Mouse (Mus musculus): ENCODE measurements around the gene Arpc2. TPM values are rescaled to one million over a fixed set of nuclear protein-coding genes. Genes with fewer than 3 reads are reported as not detected.
"Not testable (repeated sequence)": the region's sequence is repeated elsewhere in the genome, so short reads cannot be mapped to it uniquely, and the experiment has no call there.

Arpc2 gene
- total RNA-seq, 2 experiments from 2014 or later: 249 to 278 TPM

DNA sequence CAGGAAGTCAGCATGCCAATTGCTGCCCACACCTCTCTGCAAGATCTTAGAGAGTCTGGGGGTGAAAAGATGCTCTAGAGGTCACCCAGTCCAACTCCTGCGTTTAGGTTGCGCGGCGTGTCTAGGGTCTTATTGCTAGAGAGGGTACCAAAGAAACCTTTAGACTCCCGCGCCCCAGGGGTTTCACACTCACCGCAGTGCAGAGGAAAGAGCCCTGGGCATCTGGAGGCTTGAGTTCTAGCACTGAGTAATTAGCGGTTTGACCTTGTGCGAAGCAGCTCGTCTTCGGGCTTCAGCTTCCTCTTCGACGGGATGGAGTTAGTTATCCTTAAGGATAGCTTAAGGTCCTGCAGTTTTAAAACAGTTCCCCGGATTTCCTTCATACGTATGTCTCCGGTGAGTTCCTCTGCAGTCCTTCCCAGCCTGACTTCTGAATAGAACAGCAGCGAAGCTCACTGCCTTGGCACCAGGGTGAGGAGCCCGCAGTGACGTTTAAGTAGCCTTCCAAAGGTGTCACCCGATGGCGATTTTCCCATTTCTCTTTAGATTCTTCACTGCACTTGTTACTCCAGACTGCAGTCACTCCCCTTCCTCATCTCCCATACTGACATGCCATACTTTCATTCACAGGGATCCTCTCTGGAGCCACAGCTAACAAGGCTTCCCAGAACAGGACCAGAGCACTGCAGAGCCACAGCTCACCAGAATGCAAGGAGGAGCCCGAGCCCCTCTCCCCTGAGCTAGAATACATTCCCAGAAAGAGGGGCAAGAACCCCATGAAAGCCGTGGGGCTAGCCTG is 49.5 kb downstream of the Arpc2 start:
- no peak for DNase-seq (ENCODE audit: extremely low spot score in 1 of 2, low spot score in 2 of 2)
- intact Hi-C loops (cut with DNase I): loop anchor here (5.0 kb wide), 2 partner anchors 77 to 167 kb away; partner anchors contain the start of gene Catip
- H3K4me3 ChIP-seq: peak overlapping the region; percentile 64

DNA sequence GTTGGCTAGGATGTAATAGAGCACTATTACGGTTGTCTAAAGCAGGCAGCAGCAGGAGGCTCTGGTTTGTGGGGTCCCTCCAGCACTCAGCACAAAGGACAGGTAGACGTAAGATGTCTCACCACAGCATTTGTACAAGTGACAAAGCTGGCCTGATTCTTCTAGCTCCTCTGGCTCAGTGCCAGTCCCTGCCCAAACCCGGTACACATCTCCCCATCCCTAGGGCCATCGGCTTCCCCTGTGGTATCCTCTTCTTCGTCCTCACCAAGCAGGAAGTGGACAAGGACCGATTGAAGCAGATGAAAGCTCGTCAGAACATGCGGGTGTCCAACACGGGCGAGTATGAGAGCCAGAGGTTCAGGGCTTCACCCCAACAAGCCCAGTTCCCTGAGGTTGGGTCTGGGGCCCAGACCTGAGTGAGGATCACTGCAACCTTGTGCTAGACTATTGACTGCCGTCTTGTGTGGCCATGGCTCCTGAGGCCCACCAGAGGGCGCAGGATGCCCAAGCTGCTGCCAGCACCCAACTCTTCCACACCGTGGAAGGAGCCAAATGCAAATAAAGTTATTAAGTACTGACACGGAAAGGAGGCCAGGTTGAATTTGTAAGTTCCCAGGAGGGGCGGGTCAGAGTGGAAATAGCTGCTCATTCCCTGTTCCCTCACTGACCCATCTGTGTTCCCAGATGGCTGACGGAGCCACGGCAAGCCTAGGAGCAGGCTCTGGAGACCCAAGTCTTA is 51.2 kb downstream of the Arpc2 start:
- H3K4me3 ChIP-seq; DNase-seq (ENCODE audit: extremely low spot score in 1 of 2, low spot score in 2 of 2); H3K27ac ChIP-seq: not testable (repeated sequence)
- intact Hi-C loops (cut with DNase I): loop anchor here (5.0 kb wide), 2 partner anchors 75 to 165 kb away; partner anchors contain the start of gene Catip
- TF ChIP-seq CTCF (IDR thresholded peaks at IDR 0.05): peak; percentile 50

More for the DNA sequence above, 49.5 kb downstream of the Arpc2 start:
- no peak for TF ChIP-seq CTCF (IDR thresholded peaks at IDR 0.05)
- H3K27ac ChIP-seq: peak overlapping the region; percentile 91

DNA sequence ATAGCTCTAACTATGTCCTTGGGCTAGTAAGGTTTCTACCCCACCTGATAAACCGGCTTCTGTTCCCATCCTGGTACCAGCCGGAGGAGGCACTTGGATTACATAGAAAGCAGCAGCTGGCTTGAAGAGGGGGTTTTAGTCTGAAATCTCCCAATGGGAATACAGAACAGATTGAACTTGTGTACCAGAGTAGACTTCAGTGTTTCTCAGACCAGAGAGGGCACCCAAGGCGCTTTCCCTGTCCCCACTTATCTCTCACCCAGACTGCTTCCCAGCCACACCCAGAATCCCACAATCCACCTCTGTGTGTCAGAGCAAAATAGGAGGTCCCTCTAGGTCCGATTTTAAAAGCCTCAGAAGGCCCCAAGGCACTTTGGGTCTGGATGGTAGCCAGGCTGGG is 52.4 kb downstream of the Arpc2 start:
- Histone ChIP-seq H3K27ac (no peak overlapping the region), H3K4me3 (no peak overlapping the region)
- no peak for TF ChIP-seq CTCF (IDR thresholded peaks at IDR 0.05)
- intact Hi-C loops (cut with DNase I): loop anchor here (5.0 kb wide), 2 partner anchors 74 to 164 kb away; partner anchors contain the start of gene Catip
- no peak for DNase-seq (ENCODE audit: extremely low spot score in 1 of 2, low spot score in 2 of 2)

DNA sequence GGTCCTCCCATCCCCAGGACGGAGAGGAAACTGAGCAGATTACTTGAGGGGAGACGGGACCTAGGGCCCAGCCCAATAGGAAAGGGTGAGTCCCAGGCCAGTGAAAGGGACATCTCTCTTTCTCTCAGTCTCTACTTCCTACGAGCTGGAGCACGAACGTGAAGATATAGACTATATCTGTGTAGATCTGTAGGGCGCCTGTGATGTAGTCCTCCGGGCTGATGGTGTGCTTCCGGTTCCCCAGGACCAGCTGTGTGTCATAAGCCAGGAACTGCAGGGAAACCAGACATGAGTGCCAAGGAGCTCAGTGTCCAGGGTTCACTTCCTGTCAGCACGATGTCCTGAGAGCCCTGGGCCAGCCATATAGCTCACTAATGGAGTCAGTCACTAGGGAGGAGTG is 53.4 kb downstream of the Arpc2 start:
- intact Hi-C loops (cut with DNase I): loop anchor here (5.0 kb wide), 2 partner anchors 73 to 163 kb away; partner anchors contain the start of gene Catip
- no peak for DNase-seq (ENCODE audit: extremely low spot score in 1 of 2, low spot score in 2 of 2)

DNA sequence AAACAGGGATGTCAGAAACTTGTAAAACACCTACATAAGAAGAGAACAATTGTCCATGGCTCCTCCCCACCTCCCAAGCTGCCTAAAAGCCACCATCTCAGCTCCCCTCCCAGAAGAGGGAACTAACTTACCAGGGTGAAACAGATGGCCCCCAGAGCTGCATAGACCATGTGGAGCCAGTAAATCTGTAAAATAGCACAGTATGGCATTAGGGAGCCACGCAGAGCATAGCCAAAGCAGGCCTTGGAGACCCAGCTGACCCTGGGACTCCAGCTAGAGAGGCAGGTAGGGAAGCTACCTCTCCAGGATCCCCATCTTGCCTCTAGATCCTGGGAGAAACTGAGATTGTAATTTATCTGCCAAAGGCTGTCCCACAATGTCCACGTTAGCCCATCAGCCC is 53.9 kb downstream of the Arpc2 start:
- no peak for TF ChIP-seq CTCF (IDR thresholded peaks at IDR 0.05)
- Histone ChIP-seq H3K27ac (no peak overlapping the region), H3K4me3 (no peak overlapping the region)
- no peak for DNase-seq (ENCODE audit: extremely low spot score in 1 of 2, low spot score in 2 of 2)
- intact Hi-C loops (cut with DNase I): loop anchor here (5.0 kb wide), 2 partner anchors 73 to 163 kb away; partner anchors contain the start of gene Catip

More for the DNA sequence above, 53.4 kb downstream of the Arpc2 start:
- no peak overlapping the region for H3K4me3 ChIP-seq
- H3K27ac ChIP-seq: no peak overlapping the region
- no peak for TF ChIP-seq CTCF (IDR thresholded peaks at IDR 0.05)

DNA sequence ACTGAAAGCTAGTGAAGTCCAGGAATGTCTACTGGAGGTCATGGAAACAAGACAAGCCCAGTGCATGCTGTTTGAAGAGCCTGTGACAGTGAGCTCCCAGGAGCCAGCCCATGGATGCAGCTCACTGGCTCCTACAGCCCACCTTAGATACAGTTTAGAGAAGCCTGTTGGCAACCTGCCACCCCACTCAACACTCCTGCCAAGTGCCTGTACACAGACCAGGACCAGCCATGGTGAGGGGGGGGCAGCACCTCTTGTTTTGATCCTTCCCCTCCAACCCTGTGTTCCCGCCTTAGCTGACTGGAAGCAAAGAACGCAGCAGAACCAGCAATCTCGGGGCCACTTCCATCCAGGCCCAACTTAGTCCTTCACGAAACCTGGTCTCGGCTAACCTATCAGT is 54.3 kb downstream of the Arpc2 start:
- intact Hi-C loops (cut with DNase I): no loop called here
- no peak for TF ChIP-seq CTCF (IDR thresholded peaks at IDR 0.05)
- peak overlapping the region; percentile 3; the same call in 1 of the 2 replicates for H3K27ac ChIP-seq

DNA sequence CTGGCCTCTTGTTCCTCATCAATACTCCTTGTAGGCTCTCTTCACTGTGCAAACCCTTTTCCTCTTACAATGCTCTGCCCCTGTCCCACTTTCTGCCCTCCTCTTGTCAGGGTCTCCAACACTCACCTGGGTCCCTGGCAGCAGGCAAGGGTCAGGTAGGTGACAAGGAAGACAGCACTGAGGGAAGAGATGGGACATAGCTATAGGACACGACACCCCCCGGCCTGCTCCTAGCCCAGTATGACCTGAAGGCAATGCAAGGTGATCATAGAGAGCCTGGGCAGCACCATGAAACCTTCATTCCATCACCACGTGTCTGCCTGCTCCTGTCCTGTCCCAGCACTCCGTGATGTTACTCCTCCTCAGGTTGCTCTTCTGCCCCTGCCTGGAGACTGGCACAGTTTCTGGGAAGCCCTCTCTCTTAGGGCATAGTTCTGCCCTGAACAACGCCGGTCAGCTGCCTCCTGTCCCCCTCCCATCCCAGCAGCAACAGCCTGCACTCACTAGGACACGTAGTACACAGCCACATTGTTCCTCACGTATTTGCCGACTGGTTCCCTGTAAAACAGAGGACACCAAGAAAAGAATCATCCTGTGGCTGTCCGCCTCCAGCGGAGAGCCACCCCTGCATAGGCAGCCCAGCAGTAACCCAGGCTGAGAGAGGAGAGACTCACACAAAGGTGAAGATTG is 56.6 kb downstream of the Arpc2 start:
- peak overlapping the region; percentile 44 for H3K27ac ChIP-seq
- intact Hi-C loops (cut with DNase I): no loop called here

More for the DNA sequence above, 54.3 kb downstream of the Arpc2 start:
- no peak overlapping the region for H3K4me3 ChIP-seq
- DNase-seq (ENCODE audit: extremely low spot score in 1 of 2, low spot score in 2 of 2): no peak

DNA sequence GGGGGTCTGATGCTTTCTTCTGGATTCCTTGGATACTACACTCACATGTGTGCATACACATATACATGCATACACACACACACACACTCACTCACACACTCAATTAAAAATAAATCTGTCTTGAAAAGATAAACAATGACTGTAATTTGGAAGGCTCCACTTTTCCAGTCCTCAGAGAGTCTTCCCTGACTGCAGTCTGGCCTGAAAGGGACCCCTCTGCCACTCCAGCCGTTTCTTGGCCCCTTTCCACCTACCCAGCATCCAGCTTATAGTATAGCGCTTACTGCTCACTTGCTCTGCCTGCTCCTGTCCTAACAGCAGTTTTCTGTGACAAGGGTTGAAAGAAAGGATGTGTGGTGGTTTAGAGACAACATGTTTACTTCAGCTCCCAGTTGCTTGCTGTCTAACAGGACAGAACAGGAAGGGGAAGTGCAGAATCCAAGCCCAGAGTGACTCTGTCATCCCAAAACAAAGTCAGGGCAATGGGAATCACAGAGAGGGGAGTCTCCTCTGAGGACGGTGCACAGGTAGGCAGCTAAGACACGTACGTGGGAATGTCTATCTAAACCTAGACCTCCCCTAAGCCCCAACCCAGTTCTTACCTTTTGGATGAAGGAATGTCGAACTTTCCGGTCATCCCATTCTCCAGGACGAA is 57.5 kb downstream of the Arpc2 start:
- Histone ChIP-seq H3K27ac (peak overlapping the region; percentile 63), H3K4me3 (no peak overlapping the region)
- DNase-seq (ENCODE audit: extremely low spot score in 1 of 2, low spot score in 2 of 2): no peak
- no peak for TF ChIP-seq CTCF (IDR thresholded peaks at IDR 0.05)
- intact Hi-C loops (cut with DNase I): no loop called here

More for the DNA sequence above, 56.6 kb downstream of the Arpc2 start:
- DNase-seq (ENCODE audit: extremely low spot score in 1 of 2, low spot score in 2 of 2): no peak
- no peak overlapping the region for H3K4me3 ChIP-seq
- TF ChIP-seq CTCF (IDR thresholded peaks at IDR 0.05): no peak

DNA sequence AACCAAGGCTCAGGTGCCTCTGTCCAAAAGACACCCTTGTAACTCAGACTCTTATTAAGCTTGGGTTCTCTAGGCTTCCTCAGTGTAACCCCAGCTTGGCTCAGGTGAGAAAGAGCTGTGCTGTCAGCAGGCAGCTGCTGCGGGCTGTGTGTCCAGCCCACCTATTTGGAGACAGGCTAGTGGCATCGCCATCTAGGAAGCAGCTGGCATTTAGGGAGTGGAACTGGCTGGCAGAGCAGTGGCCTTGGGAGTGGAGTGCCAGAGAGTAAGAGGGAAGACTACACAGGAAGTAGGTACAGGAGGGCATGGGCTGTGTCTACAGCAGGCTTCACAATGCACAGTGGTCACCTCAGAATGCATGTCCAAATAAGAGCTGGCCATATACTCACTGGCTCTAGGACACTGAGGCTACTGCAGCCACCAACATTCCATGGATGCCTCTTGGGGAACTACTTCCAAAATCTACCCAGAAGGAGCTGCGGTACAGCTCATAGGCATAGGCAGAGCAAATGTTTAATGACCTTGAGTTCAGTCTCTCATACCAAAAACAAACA is 58.3 kb downstream of the Arpc2 start:
- H3K4me3 ChIP-seq: no peak overlapping the region
- peak overlapping the region; percentile 63 for H3K27ac ChIP-seq
- no peak for TF ChIP-seq CTCF (IDR thresholded peaks at IDR 0.05)
- no peak for DNase-seq (ENCODE audit: extremely low spot score in 1 of 2, low spot score in 2 of 2)
- intact Hi-C loops (cut with DNase I): no loop called here

DNA sequence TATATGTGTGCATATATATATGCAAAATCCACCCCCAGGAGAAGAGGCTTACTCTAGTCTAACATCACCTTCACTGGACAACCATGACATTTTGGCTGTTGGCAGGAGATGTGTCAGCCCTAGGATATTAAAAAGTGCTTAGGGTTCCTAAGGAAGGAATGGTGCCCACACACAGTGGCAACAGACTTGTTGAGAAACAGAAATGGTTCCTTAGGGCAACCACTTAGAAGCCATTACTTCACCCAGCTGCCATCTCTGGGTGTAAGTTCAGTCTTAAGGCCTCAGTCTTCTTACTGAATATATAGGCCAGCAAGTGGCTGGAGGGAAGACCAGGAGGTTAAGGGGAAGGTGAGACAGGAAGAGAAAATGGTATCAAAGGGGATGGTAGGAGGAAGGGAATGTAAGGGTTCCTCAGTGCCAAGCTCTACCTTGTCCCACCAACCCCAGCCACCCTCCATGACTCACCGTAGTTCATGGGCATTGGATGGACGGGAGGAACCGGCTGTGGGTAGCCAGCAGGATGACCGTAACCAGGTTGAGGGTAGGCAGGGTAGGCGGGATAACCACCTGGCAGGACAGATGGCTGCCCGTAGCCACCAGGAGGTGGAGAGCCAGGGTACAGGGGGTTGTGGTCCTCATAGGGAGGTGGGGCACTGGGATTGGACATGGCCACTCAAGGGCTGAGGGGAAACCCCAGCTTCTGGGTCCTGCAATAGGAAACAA is 59.0 kb downstream of the Arpc2 start:
- TF ChIP-seq CTCF (IDR thresholded peaks at IDR 0.05): no peak
- Histone ChIP-seq H3K4me3 (no peak overlapping the region), H3K27ac (peak overlapping the region; percentile 92)
- no peak for DNase-seq (ENCODE audit: extremely low spot score in 1 of 2, low spot score in 2 of 2)
- intact Hi-C loops (cut with DNase I): no loop called here
